Mouse (Mus musculus) lung, adult 2 months (tissue): Measurements from ENCODE around the gene Apex1.

Source experiments
- CTCF ChIP-seq: fragments of 200-500 bp; IDR thresholded peaks from 2 replicates; pipeline ENCODE4 v1.5.1; 2011; ENCODE audit warnings: mild to moderate bottlenecking, low read length, control low read depth; ENCODE audit not compliant: insufficient read depth
- POLR2A ChIP-seq: fragments of 200-500 bp; IDR thresholded peaks from 2 replicates; pipeline ENCODE4 v1.6.1; 2011; ENCODE audit warnings: low read depth, mild to moderate bottlenecking, control low read depth, low read length, borderline replicate concordance; ENCODE audit errors: extremely low read depth

DNA sequence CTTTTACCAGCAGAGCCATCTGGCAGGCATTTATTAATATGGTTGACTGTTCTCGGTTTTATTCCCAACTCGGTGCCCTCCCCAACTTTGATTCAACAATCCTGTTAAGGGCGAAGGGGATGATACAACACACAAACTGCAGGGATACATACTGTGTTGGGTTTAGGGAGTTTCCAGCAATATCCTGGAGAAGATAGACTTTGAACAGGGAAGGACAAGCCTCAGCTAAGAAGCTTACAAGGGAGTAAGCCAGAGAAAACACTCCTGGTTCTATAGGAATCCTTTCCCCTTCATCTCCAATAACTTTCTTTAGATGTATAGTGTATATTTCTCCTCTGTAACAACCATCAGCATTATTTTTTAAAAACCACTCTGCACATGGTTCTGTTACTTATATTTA, 49.6 kb upstream of the Apex1 start:
- TF ChIP-seq CTCF = no peak
- no peak for TF ChIP-seq POLR2A
